Mouse (Mus musculus) G1E-ER4 (cell line): ENCODE data around the gene Patl1. TPM values are rescaled to one million over a fixed set of nuclear protein-coding genes. Genes with fewer than 3 reads are reported as not detected.

Source experiments
- GATA1 ChIP-seq: IDR thresholded peaks from one replicate; pipeline ENCODE4 v1.8.0; 2012; ENCODE audit warnings: low read length, inconsistent platforms
- polyA plus RNA-seq: library from polyadenylated mRNA; stranded (reverse); fragments of >175 nt; gene quantifications from 2 replicates; pipeline ENCODE4 v1.2.3, GENCODE M21; 2012

The Patl1 gene
- polyA plus RNA-seq, 1 experiment: 10.3 TPM

DNA sequence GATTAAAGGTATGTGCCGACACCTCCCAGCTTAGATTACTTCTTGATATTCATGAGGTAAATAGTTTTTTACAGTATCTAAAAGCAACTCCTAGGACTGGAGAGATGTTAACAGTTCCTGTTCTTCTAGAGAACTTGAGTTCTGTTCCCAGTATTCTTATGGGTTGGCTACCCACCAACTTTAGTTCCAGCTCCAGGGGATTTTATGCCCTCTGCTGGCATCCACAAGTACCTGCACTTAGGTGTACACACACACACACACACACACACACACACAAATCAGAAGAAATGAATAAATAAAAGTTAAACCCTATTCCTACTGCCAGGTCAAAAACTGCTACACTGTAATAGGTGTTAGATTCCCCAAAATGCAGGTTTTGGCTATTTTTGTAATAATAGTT, 52.1 kb downstream of the Patl1 start:
- TF ChIP-seq GATA1: no peak

DNA sequence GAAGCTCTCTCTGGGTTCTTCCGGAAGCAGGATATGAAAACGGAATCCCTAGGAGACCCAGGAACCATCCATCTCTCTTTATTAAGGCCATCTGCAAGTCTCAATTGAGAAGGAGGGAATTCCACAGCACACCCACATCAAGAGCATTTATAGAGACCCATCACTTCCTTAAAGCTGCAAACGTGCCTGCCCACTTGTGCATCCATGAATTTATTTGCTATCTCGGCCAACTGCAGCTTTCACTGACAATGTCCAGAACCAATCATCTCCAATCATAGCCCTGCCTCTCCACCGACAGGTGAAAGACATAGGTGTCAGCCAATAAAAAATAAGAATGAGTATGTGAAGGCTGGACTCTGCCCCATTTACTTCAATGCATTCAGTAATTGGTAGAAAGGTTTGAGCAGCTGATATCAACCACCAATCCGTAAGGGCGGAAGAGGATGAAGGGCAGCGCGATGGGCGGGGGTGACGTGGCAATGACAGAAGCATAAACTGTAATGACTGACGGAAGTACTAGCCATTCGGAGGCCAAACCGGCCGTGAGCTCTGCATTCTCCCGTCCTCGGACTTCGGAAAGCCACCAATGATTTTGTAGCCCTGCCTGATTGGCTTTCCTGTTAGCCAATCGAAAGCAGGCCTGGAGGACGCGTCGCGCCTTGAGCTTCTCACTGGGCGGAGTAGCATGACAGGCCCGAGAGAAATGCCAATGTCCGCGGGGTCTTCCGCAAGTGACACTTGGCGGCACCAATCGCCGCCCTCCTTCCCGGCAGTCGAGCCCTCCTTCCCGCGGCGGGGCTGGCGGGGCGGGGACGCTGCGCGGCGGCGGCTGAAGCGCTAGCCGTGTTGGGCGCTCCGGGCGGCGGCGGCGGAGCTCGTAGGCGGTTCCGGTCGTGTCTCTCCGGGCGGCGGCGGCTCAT, 53.1 kb downstream of the Patl1 start, which contains the start of gene Osbp:
TSS of gene Osbp (plus strand) at position 919 of the 920 bp plus-strand sequence.
- TF ChIP-seq GATA1: no peak

DNA sequence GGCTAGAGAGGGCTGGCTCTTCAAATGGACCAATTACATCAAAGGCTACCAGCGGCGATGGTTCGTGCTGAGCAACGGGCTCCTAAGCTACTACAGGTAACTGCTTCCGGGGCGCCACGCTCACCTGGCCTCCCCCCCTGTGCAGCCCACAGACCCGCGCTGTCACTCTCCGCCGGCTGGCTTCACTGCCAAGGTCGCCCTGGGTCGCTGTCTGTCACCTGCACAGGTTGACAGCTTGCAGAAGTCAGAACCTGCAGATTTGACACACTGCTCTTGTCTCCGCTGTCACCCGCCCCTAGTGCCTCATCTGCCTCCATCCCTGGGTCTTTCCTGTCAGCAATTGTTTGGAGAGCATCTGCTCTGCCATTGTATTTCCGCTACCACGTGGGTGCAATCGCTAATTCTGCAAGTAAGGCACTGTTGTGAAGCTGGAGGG, 54.0 kb downstream of the Patl1 start:
- TF ChIP-seq GATA1: no peak

DNA sequence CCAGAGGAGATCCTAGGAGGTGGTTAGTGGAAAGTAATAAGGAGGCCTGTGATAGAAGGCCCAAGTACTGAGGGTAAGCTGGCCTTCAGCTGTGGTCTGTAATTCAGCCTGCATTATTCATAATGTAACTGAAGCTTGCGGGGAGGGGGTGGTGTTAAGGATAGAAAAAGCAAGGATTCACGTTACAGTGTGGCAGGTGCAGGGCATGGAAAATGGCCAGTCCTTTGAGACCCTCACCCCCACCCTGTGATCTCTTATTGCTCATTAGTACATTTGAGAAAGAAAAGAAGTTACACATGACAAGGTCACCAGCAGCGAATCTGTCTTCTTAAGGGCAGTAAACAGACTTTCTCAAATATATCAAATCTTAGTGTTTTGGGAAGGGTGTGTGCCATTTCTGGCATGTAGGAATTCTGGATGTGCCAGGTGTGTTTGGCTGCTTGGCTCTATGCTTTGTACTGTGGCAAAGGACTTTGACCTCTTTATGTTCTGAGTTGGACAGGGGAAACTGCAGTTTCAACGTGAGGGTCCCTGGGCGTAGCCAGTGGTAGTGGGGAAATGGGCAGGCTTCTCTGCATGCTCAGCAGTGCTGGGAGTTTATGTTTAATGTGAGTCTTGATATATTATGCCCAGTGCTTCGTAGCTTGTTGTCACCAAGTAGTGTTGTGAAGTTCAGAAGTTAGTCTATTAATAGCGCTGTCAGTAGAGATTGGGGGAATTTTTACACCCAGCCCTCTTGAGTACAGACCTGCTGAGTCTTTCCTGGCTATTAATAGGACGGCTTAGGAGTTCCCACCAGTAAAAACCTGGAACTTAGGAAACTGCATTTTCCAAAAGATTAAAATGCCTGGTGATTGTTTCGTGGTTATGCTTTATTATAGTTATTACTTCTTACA, 57.2 kb downstream of the Patl1 start:
- TF ChIP-seq GATA1: no peak

DNA sequence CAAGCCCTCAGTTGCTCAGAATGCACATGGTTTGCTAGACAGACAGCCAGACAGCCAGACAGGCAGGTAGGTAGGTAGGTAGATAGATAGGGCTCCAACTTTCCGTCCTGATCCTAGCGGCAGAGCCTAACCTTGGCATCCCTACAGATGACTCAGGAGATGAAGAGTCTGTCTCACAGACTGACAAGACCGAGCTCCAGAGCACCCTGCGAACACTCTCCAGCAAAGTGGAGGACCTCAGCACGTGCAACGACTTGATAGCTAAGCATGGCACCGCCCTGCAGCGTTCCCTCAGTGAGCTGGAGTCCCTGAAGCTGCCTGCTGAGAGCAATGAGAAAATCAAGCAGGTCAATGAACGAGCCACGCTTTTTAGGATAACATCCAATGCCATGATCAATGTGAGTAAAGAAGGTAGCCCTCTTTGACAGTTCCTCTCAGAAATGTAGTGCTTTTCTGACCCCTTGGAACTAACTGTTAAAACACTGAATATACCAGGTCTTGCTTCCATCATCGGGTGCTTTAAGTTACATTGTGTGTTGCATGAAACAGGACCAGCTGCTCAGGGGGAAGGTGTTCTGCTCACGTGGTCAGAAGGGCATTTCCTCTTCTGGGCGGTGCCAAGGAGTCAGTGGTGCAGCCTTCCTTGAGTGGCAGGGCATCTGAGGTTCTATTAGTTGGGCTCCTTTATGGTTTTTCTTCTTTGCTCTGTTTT, 61.5 kb downstream of the Patl1 start:
- no peak for TF ChIP-seq GATA1

DNA sequence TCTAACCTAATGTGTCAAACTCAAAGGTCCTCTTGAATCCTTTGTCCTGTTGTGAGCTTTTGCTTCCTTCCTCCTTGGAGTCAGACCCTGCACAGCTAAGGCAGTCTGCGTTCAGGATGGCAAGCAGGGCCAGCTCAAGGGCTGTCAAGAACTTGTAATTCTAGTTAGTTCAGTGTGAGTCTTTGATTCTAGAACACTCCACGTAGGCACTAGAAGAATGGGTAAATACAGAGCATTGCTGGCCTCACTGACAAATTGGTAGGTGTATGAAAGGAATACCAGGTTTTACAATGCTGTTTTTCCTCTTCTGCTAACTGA, 62.0 kb downstream of the Patl1 start:
- no peak for TF ChIP-seq GATA1

DNA sequence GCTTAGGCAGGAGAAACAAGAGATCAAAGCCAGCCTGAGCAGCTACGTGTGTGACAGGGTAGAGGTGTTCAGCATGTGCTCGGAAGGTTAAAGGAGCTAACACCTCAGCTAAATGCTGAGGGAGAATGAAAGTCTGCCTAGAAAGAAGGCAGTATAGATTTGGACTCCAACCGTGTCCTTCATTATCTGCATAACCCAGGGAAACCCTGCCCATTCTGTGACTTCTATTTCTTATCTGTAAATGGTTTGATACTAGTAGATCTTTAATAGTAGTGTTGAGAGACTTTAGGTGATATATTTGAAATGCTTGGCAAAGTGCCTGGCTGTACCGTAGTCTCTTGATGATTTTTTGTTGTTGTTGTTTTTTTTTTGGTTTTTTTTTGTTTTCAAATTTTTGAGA, 63.5 kb downstream of the Patl1 start:
- no peak for TF ChIP-seq GATA1

DNA sequence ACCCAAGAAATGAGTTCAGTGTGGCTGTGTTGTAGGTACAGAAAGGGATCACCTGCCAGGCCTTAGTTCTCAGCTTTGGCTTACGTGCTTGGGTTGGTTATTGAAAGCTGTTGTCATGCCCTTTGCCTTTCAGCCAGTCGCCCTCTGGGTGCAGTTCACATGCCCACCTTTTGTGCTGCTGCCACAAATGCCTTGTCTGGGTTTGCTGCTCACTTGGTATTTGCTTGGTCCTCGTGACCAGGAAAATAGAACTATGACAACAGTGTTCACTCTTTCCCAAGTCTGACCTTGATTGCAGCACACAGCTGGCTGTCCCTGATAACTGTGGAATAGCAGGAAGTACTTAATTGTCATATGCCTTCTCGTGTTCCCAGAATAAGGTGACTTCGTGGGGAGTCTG, 65.2 kb downstream of the Patl1 start:
- no peak for TF ChIP-seq GATA1

DNA sequence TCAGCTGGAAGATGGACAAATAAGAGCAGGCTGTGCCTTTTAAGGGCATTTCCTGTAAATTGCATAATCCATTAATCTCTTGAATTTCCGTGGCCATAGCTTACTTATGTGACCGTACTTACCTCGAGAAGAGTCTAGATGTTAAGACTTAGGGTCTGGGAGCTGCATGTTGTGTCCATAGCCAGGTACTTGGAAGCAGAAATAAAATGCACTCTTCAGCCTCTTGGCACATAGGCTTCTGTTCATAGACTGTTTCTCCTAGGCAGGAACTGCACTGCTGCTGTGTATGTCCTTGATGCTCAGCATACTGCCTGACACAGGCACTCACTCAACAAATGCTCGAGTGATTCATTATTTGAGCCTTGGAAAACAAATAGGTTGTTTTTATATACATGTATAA, 68.3 kb downstream of the Patl1 start:
- no peak for TF ChIP-seq GATA1

DNA sequence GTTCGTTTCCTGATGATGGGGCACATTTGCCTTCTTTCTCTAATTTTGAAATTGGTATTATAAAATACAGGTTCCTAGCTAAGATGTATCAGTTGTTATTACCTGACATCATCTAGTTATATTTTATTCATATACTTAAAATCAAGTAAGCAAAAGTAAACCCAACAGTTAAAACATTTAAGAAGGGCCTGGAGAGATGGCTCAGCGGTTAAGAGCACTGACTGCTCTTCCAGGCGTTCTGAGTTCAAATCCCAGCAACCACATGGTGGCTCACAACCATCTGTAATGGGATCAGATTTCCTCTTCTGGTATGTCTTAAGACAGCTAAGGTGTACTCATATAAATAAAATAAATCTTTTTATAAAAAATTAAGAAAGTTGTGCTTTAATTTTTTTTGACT, 75.6 kb downstream of the Patl1 start:
- no peak for TF ChIP-seq GATA1

DNA sequence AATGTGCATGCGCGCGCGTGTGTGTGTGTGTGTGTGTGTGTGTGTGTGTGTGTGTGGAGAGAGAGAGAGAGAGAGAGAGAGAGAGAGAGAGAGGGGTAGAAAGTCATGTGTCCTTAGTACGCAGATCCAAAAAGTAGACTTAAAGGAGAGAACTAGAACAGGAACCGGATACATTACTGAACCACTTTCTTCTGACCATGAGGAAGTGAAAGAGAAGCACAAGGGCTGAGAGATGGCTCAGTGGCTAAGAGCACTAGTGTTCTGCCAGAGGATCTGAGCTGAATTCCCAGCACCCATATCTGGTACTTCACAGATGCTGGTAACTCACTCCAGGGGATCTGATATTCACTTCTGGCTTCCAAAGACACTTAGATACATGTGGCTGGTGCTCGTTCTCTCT, 77.1 kb downstream of the Patl1 start:
- TF ChIP-seq GATA1: no peak

DNA sequence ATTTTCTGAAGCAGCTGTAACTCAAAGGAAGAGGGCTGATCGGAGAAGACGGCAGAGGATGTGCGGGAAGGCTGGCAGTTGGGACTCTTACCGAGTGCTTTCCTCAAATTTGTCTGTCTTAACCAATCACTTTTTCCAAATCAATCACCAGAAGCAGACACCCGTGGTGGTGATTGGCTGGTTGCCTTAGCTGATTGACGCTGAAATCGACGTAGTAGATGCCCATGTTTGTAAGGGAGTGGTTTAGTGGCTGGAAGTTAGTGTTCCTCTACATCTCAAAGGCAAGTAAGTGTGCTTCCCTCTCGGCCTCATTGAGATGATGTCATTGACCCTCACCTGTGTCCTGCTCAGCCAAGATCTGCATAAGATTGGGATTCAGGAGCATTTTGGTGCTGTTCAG, 79.8 kb downstream of the Patl1 start:
- TF ChIP-seq GATA1: no peak

DNA sequence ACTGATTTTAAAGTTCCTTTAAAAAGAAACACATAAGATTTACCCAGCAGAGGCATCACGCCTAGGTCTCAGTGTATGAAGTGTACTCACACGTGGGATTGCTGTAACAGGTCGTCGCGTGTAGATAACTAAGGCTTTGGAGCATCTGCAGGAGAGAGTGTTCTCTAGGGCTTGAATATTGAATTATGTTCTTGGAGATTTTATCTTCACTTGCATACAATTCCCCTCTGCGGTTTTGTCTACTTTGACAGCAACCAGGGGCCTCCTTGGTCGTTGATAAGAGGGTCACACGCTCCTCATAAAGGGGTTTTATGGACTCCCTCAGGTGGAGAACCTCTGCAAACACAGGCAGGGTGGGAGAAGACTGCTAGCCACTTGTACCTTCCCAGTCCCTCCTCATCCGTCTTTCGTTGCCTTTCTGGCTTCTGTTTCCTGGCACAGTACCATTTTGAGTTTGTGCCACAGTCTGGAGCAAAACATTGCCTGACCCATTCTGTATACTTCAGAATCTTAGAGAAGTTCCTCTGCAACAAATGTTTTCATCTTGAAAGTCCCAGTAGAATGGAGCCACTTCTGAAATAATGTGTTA, 80.3 kb downstream of the Patl1 start:
- peak; percentile 61 for TF ChIP-seq GATA1

Other genes with a start within 250 kb of the Patl1 start
- not detected in 2 replicates for gene Oosp1, start 221.2 kb upstream of the Patl1 start, polyA plus RNA-seq
- gene Oosp3, start 215.3 kb upstream of the Patl1 start, polyA plus RNA-seq: not detected in 2 replicates
- gene Gif, start 164.8 kb upstream of the Patl1 start, polyA plus RNA-seq: not detected in 2 replicates
- gene Mrpl16, start 142.0 kb upstream of the Patl1 start, polyA plus RNA-seq: 9.2 and 27.7 TPM in 2 replicates
- gene Stx3, start 93.0 kb upstream of the Patl1 start, polyA plus RNA-seq: not detected in 2 replicates
- not detected in 2 replicates for gene Olfr1417, start 73.2 kb upstream of the Patl1 start, polyA plus RNA-seq
- gene Olfr1418, start 51.3 kb upstream of the Patl1 start, polyA plus RNA-seq: not detected in 2 replicates
- not detected in 2 replicates for gene Olfr1419, start 37.3 kb upstream of the Patl1 start, polyA plus RNA-seq
- not detected in 2 replicates for gene Olfr1420, start 25.8 kb upstream of the Patl1 start, polyA plus RNA-seq
- gene Osbp, start 53.5 kb downstream of the Patl1 start, polyA plus RNA-seq: 9.9 and 12.0 TPM in 2 replicates
- gene Olfr1423, start 128.9 kb downstream of the Patl1 start, polyA plus RNA-seq: not detected in 2 replicates
- not detected in 2 replicates for gene Olfr1424, start 150.3 kb downstream of the Patl1 start, polyA plus RNA-seq
- not detected in 2 replicates for gene Olfr1425, start 165.3 kb downstream of the Patl1 start, polyA plus RNA-seq
- gene Olfr1426, start 179.6 kb downstream of the Patl1 start, polyA plus RNA-seq: not detected in 2 replicates
- gene Olfr1427, start 190.9 kb downstream of the Patl1 start, polyA plus RNA-seq: not detected in 2 replicates
- not detected in 2 replicates for gene Olfr1428, start 203.5 kb downstream of the Patl1 start, polyA plus RNA-seq
- not detected in 2 replicates for gene Olfr76, start 210.8 kb downstream of the Patl1 start, polyA plus RNA-seq